In the genomic region with DNA sequence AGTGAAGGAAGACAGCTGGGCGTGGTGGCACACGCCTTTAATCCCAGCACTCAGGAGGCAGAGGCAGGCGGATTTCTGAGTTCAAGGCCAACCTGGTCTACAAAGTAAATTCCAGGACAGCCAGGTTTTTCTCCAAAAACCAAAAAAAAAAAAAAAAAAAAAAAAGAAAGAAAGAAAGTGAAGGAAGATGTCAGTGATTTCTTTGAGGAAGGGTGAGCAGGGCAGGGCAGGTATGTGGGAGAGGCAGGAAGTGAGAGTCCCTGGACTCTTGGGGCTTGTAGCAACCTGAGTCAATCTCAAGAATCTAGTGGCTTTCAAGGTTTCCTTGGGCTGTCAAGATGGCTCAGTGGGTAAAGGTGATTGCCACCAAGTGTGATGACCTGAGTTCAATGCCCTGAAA, we compare ENCODE assay signal across 16 mouse cellular contexts.
"Had no signal": no experiment of that assay in that cellular context is flagged by ENCODE, and none has a peak within 500 bp of the region (broad histone marks: within the 10 kb centered on the region; RNA-seq: fewer than 3 reads in every experiment).

No protein-coding gene starts in this region.

- H3K27ac ChIP-seq: neural tube, embryonic 13.5 days; neural tube, embryonic 15.5 days; stomach, embryonic 15.5 days; stomach, postnatal 0 days had no signal

- DNase-seq: retina, postnatal 1 day; right cerebral cortex, adult 18-20 months; right cerebral cortex, postnatal 14 days; right cerebral cortex, postnatal 25 days; right cerebral cortex, postnatal 4 days; spleen, adult 18-20 months; thymus, adult 18-20 months; thymus, adult 2 months; thymus, postnatal 14 days; thymus, postnatal 25 days; thymus, postnatal 36 days; thymus, postnatal 4 days had no signal

- H3K36me3 ChIP-seq: neural tube, embryonic 13.5 days; neural tube, embryonic 15.5 days; stomach, embryonic 15.5 days had no signal

- H3K9ac ChIP-seq: neural tube, embryonic 13.5 days; neural tube, embryonic 15.5 days; stomach, embryonic 15.5 days had no signal

- H3K4me3 ChIP-seq: neural tube, embryonic 13.5 days; neural tube, embryonic 15.5 days; stomach, embryonic 15.5 days had no signal

- H3K4me1 ChIP-seq: neural tube, embryonic 13.5 days; neural tube, embryonic 15.5 days; stomach, embryonic 15.5 days had no signal

- H3K9me3 ChIP-seq: neural tube, embryonic 13.5 days; neural tube, embryonic 15.5 days; stomach, embryonic 15.5 days had no signal
